Mouse (Mus musculus): ENCODE measurements at regions not wholly inside any gene's neighbourhood (a gene's known extent, or its start where the extent isn't known, plus 50 kb on each side); places are given as distances from the start of the nearest gene placed in this dataset.

- no peak overlapping the region for H3K4me3 ChIP-seq
- no peaks in the 10 kb centered on the region for H3K9me3 ChIP-seq (replicated peaks)
- WGBS, result 22% methylated on average over 7 of the region's 7 CpGs
- H3K27ac ChIP-seq, result peak overlapping the region; percentile 77; the same call in 1 of the 2 replicates
- no peaks in the 10 kb centered on the region for H3K27me3 ChIP-seq
- H3K9ac ChIP-seq, result no peak overlapping the region
- peaks cover 36% of the 10 kb centered on the region for H3K4me1 ChIP-seq
- no peaks in the 10 kb centered on the region for H3K36me3 ChIP-seq (ENCODE audit: poor library complexity, severe bottlenecking)
- peak; percentile 50 for ATAC-seq
- peak overlapping the region; percentile 12; the same call in 1 of the 2 replicates for H3K4me2 ChIP-seq
Measured at GRCm38 (mm10) chr14:79851795-79852194, 80.7 kb upstream of the Pcdh8 start.

GRCm38 (mm10) chr14:79851231-79851630, 80.1 kb upstream of the Pcdh8 start:
- no peaks in the 10 kb centered on the region for H3K9me3 ChIP-seq (replicated peaks)
- H3K36me3 ChIP-seq (ENCODE audit: poor library complexity, severe bottlenecking), result no peaks in the 10 kb centered on the region
- no peak overlapping the region for H3K9ac ChIP-seq
- no peak overlapping the region for H3K4me3 ChIP-seq
- H3K4me2 ChIP-seq, result peak overlapping the region; percentile 12
- H3K27me3 ChIP-seq, result no peaks in the 10 kb centered on the region
- peak; percentile 74 for ATAC-seq
- peak overlapping the region; percentile 77 for H3K27ac ChIP-seq
- H3K4me1 ChIP-seq, result peaks cover 36% of the 10 kb centered on the region
- WGBS, result 29% methylated on average over 10 of the region's 10 CpGs

- ATAC-seq, result peak; percentile 54
Measured at GRCm38 (mm10) chr14:79849617-79850435, 78.7 kb upstream of the Pcdh8 start.

GRCm38 (mm10) chr14:79848116-79848515, 77.0 kb upstream of the Pcdh8 start:
- 91% methylated on average over 4 of the region's 4 CpGs for WGBS
- Histone ChIP-seq H3K36me3 (ENCODE audit: poor library complexity, severe bottlenecking) (no peaks in the 10 kb centered on the region), H3K27me3 (no peaks in the 10 kb centered on the region), H3K4me2 (no peak overlapping the region), H3K27ac (no peak overlapping the region), H3K9me3 (replicated peaks) (no peaks in the 10 kb centered on the region), H3K9ac (no peak overlapping the region), H3K4me1 (peaks cover 41% of the 10 kb centered on the region), H3K4me3 (no peak overlapping the region)
- ATAC-seq, result no peak

More at GRCm38 (mm10) chr14:79849617-79850435, 78.7 kb upstream of the Pcdh8 start:
- Histone ChIP-seq H3K36me3 (ENCODE audit: poor library complexity, severe bottlenecking) (no peaks in the 10 kb centered on the region), H3K4me1 (peaks cover 36% of the 10 kb centered on the region), H3K9ac (no peak overlapping the region), H3K4me3 (no peak overlapping the region), H3K9me3 (replicated peaks) (no peaks in the 10 kb centered on the region), H3K27me3 (no peaks in the 10 kb centered on the region), H3K27ac (peak overlapping the region; percentile 49; the same call in 1 of the 2 replicates), H3K4me2 (0 out of 2 replicates have a peak overlapping the region, but pooled peaks have one; percentile 6)
- 32% methylated on average over 8 of the region's 8 CpGs for WGBS

GRCm38 (mm10) chr14:79844306-79844705, 73.2 kb upstream of the Pcdh8 start:
- H3K4me2 ChIP-seq, result no peak overlapping the region
- WGBS, result 81% methylated on average over 5 of the region's 5 CpGs
- 0 out of 2 replicates have a peak, but pooled peaks cover 3% of the 10 kb centered on the region for H3K27me3 ChIP-seq
- H3K9me3 ChIP-seq (replicated peaks), result no peaks in the 10 kb centered on the region
- H3K9ac ChIP-seq, result no peak overlapping the region
- no peak overlapping the region for H3K4me3 ChIP-seq
- H3K36me3 ChIP-seq (ENCODE audit: poor library complexity, severe bottlenecking), result no peaks in the 10 kb centered on the region
- no peak for ATAC-seq
- H3K4me1 ChIP-seq, result peaks cover 21% of the 10 kb centered on the region
- H3K27ac ChIP-seq, result no peak overlapping the region

- H3K9ac ChIP-seq, result no peak overlapping the region
- no peaks in the 10 kb centered on the region for H3K9me3 ChIP-seq (replicated peaks)
- 6% methylated on average over 13 of the region's 13 CpGs for whole genome bisulfite sequencing
- H3K36me3 ChIP-seq (ENCODE audit: poor library complexity, severe bottlenecking), result no peaks in the 10 kb centered on the region
- H3K4me2 ChIP-seq, result peak overlapping the region; percentile 31; the same call in 1 of the 2 replicates
- H3K4me1 ChIP-seq, result peaks cover 23% of the 10 kb centered on the region; the same call in 1 of the 2 replicates
- H3K27ac ChIP-seq, result peak overlapping the region; percentile 31; the same call in 1 of the 2 replicates
- 0 out of 2 replicates have a peak, but pooled peaks cover 3% of the 10 kb centered on the region for H3K27me3 ChIP-seq
- no peak overlapping the region for H3K4me3 ChIP-seq
- peak; percentile 89 for ATAC-seq
Measured at GRCm38 (mm10) chr14:79843135-79843550, 72.0 kb upstream of the Pcdh8 start.

GRCm38 (mm10) chr14:79842734-79843133, 71.6 kb upstream of the Pcdh8 start:
- peak; percentile 59 for ATAC-seq
- no peak overlapping the region for H3K9ac ChIP-seq
- 16% methylated on average over 3 of the region's 3 CpGs for whole genome bisulfite sequencing
- H3K36me3 ChIP-seq (ENCODE audit: poor library complexity, severe bottlenecking), result no peaks in the 10 kb centered on the region
- peak overlapping the region; percentile 31; the same call in 1 of the 2 replicates for H3K27ac ChIP-seq
- no peaks in the 10 kb centered on the region for H3K9me3 ChIP-seq (replicated peaks)
- peak overlapping the region; percentile 31; the same call in 1 of the 2 replicates for H3K4me2 ChIP-seq
- peaks cover 23% of the 10 kb centered on the region; the same call in 1 of the 2 replicates for H3K4me1 ChIP-seq
- H3K4me3 ChIP-seq, result no peak overlapping the region
- 0 out of 2 replicates have a peak, but pooled peaks cover 3% of the 10 kb centered on the region for H3K27me3 ChIP-seq

GRCm38 (mm10) chr14:79837101-79837500, 66.0 kb upstream of the Pcdh8 start:
- Histone ChIP-seq H3K27me3 (0 out of 2 replicates have a peak, but pooled peaks cover 3% of the 10 kb centered on the region), H3K36me3 (ENCODE audit: poor library complexity, severe bottlenecking) (no peaks in the 10 kb centered on the region), H3K4me2 (no peak overlapping the region), H3K4me3 (no peak overlapping the region), H3K9ac (no peak overlapping the region), H3K27ac (no peak overlapping the region), H3K4me1 (0 out of 2 replicates have a peak, but pooled peaks cover 13% of the 10 kb centered on the region), H3K9me3 (replicated peaks) (no peaks in the 10 kb centered on the region)
- ATAC-seq, result no peak
- WGBS, result 35% methylated on average over 5 of the region's 5 CpGs

- Histone ChIP-seq H3K27me3 (0 out of 2 replicates have a peak, but pooled peaks cover 3% of the 10 kb centered on the region), H3K36me3 (ENCODE audit: poor library complexity, severe bottlenecking) (no peaks in the 10 kb centered on the region), H3K9ac (no peak overlapping the region), H3K27ac (no peak overlapping the region), H3K9me3 (replicated peaks) (no peaks in the 10 kb centered on the region), H3K4me2 (no peak overlapping the region), H3K4me1 (0 out of 2 replicates have a peak, but pooled peaks cover 13% of the 10 kb centered on the region), H3K4me3 (no peak overlapping the region)
- 91% methylated on average over 6 of the region's 6 CpGs for WGBS
- no peak for ATAC-seq
Measured at GRCm38 (mm10) chr14:79836186-79836585, 65.1 kb upstream of the Pcdh8 start.

GRCm38 (mm10) chr14:79824670-79825446, 53.7 kb upstream of the Pcdh8 start:
- H3K4me2 ChIP-seq, result no peak overlapping the region

GRCm38 (mm10) chr14:79822453-79823117, 51.5 kb upstream of the Pcdh8 start:
- H3K27ac ChIP-seq, result peak overlapping the region; percentile 68
- ATAC-seq, result peak; percentile 58

More at GRCm38 (mm10) chr14:79824670-79825446, 53.7 kb upstream of the Pcdh8 start:
- Histone ChIP-seq H3K4me1 (peaks cover 29% of the 10 kb centered on the region), H3K4me3 (no peak overlapping the region), H3K27ac (no peak overlapping the region), H3K9ac (no peak overlapping the region), H3K36me3 (ENCODE audit: poor library complexity, severe bottlenecking) (no peaks in the 10 kb centered on the region), H3K9me3 (replicated peaks) (no peaks in the 10 kb centered on the region), H3K27me3 (no peaks in the 10 kb centered on the region; the same call in 1 of the 2 replicates)
- WGBS, result 90% methylated on average over 11 of the region's 11 CpGs
- ATAC-seq, result no peak

More at GRCm38 (mm10) chr14:79822453-79823117, 51.5 kb upstream of the Pcdh8 start:
- no peak overlapping the region for H3K9ac ChIP-seq
- no peaks in the 10 kb centered on the region; the same call in 1 of the 2 replicates for H3K9me3 ChIP-seq (replicated peaks)
- H3K4me2 ChIP-seq, result peak overlapping the region; percentile 32
- peaks cover 29% of the 10 kb centered on the region for H3K4me1 ChIP-seq
- no peak overlapping the region for H3K4me3 ChIP-seq
- H3K36me3 ChIP-seq (ENCODE audit: poor library complexity, severe bottlenecking), result no peaks in the 10 kb centered on the region
- WGBS, result 40% methylated on average over 16 of the region's 16 CpGs
- no peaks in the 10 kb centered on the region; the same call in 1 of the 2 replicates for H3K27me3 ChIP-seq

Measured in forebrain, embryonic 13.5 days (tissue).